Mouse (Mus musculus): ENCODE measurements around the gene Mmp28.

Gene Mmp28

GRCm38 (mm10) chr11:83448021-83448926 is 14.6 kb downstream of the Mmp28 start:
- DNase-seq (ENCODE audit: extremely low read depth, insufficient read length, low spot score), result no peak

GRCm38 (mm10) chr11:83447612-83448011 is 15.3 kb downstream of the Mmp28 start:
- no peak for DNase-seq (ENCODE audit: extremely low read depth, insufficient read length, low spot score)

GRCm38 (mm10) chr11:83445001-83445400 is 17.9 kb downstream of the Mmp28 start:
- no peak for DNase-seq (ENCODE audit: extremely low read depth, insufficient read length, low spot score)

GRCm38 (mm10) chr11:83443824-83444223 is 19.0 kb downstream of the Mmp28 start:
- DNase-seq (ENCODE audit: extremely low read depth, insufficient read length, low spot score), result no peak

- DNase-seq (ENCODE audit: extremely low read depth, insufficient read length, low spot score), result no peak
Observed at GRCm38 (mm10) chr11:83442596-83443267, 20.1 kb downstream of the Mmp28 start.

- no peak for DNase-seq (ENCODE audit: extremely low read depth, insufficient read length, low spot score)
Observed at GRCm38 (mm10) chr11:83441235-83441634, 21.6 kb downstream of the Mmp28 start.

- DNase-seq (ENCODE audit: extremely low read depth, insufficient read length, low spot score), result peak; percentile 85
Observed at GRCm38 (mm10) chr11:83440081-83441064, 22.5 kb downstream of the Mmp28 start.

GRCm38 (mm10) chr11:83439426-83440060 is 23.3 kb downstream of the Mmp28 start:
- no peak for DNase-seq (ENCODE audit: extremely low read depth, insufficient read length, low spot score)

- no peak for DNase-seq (ENCODE audit: extremely low read depth, insufficient read length, low spot score)
Observed at GRCm38 (mm10) chr11:83437377-83437776, 25.5 kb downstream of the Mmp28 start, which contains the start of gene 1700020L24Rik. 1700020L24Rik (plus strand) TSS chr11:83437677.

GRCm38 (mm10) chr11:83432533-83432932 is 30.3 kb downstream of the Mmp28 start:
- no peak for DNase-seq (ENCODE audit: extremely low read depth, insufficient read length, low spot score)

GRCm38 (mm10) chr11:83429355-83429754 is 33.5 kb downstream of the Mmp28 start, which contains the start of gene Gas2l2:
Gas2l2 (minus strand) TSS chr11:83429455.
- DNase-seq (ENCODE audit: extremely low read depth, insufficient read length, low spot score), result no peak

GRCm38 (mm10) chr11:83426964-83427363 is 35.9 kb downstream of the Mmp28 start:
- DNase-seq (ENCODE audit: extremely low read depth, insufficient read length, low spot score), result no peak

- DNase-seq (ENCODE audit: extremely low read depth, insufficient read length, low spot score), result no peak
Observed at GRCm38 (mm10) chr11:83424681-83425080, 38.2 kb downstream of the Mmp28 start.

- DNase-seq (ENCODE audit: extremely low read depth, insufficient read length, low spot score), result no peak
Observed at GRCm38 (mm10) chr11:83421305-83421704, 41.6 kb downstream of the Mmp28 start.

GRCm38 (mm10) chr11:83420338-83420737 is 42.5 kb downstream of the Mmp28 start:
- no peak for DNase-seq (ENCODE audit: extremely low read depth, insufficient read length, low spot score)

- no peak for DNase-seq (ENCODE audit: extremely low read depth, insufficient read length, low spot score)
Observed at GRCm38 (mm10) chr11:83418566-83418965, 44.3 kb downstream of the Mmp28 start.

GRCm38 (mm10) chr11:83417708-83418107 is 45.2 kb downstream of the Mmp28 start:
- no peak for DNase-seq (ENCODE audit: extremely low read depth, insufficient read length, low spot score)

- DNase-seq (ENCODE audit: extremely low read depth, insufficient read length, low spot score), result no peak
Observed at GRCm38 (mm10) chr11:83417080-83417479, 45.8 kb downstream of the Mmp28 start.

GRCm38 (mm10) chr11:83410510-83410909 is 52.4 kb downstream of the Mmp28 start:
- no peak for DNase-seq (ENCODE audit: extremely low read depth, insufficient read length, low spot score)

- DNase-seq (ENCODE audit: extremely low read depth, insufficient read length, low spot score), result no peak
Observed at GRCm38 (mm10) chr11:83409792-83410291, 53.0 kb downstream of the Mmp28 start.

All from 3134 (cell line).